Mouse (Mus musculus): ENCODE measurements around the gene Tsen54. TPM values are rescaled to one million over a fixed set of nuclear protein-coding genes. Genes with fewer than 3 reads are reported as not detected.

Tsen54 gene
- polyA plus RNA-seq, 1 experiment, result 3.4 TPM

DNA sequence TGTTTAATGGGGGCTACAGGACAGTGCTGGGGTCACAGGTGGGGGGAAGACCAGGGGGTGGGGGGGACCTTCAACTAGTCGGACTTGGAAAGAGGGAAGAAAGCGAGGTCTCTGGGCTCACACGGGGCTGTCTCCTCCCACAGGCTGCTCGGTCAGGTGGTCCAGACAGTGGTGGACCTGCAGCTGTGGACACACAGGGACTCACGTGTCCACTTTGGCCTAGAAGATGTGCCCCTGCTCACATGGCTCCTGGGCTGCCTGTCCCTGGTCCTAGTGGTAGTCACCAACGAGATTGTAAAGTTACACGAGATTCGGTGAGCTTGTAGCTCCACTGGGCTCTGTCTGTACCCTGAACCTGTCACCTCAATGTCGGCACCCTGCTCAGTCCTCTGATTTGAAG is 16.9 kb upstream of the Tsen54 start:
- Histone ChIP-seq H3K36me3 (ENCODE audit: control insufficient read depth) (peaks cover 100% of the 10 kb centered on the region), H3K27me3 (ENCODE audit: control insufficient read depth) (no peaks in the 10 kb centered on the region), H3K9me3 (ENCODE audit: control insufficient read depth, low read length) (no peaks in the 10 kb centered on the region), H3K4me3 (replicated peaks) (no peak overlapping the region), H3K4me1 (ENCODE audit: control insufficient read depth) (peaks cover 41% of the 10 kb centered on the region)
- TF ChIP-seq GATA1 (IDR thresholded peaks at IDR 0.05; ENCODE audit: low read length) (no peak), TAL1 (IDR thresholded peaks at IDR 0.05; ENCODE audit: low read length) (no peak)

DNA sequence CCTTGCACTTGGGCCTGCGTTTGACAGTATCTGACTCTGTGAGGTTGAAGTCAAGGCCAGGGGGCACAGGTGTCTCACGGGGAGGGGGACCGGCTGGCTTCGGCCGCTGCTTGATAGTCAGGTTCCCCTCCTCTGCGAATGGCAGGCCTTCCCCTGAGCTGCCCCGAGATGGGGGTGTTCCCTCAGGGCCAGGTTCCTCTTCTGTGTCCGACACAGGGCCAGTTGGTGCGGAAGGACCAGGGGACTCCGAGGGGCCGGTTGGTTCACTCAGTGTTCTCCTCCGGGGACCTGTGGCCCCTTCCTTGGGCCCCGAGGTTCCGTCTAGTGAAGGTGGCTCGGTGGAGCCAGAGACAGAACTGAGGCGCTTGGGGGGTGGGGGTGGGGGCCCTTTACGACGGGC is 13.5 kb upstream of the Tsen54 start:
- no peak for TF ChIP-seq GATA1 (IDR thresholded peaks at IDR 0.05; ENCODE audit: low read length)
- no peaks in the 10 kb centered on the region for H3K27me3 ChIP-seq (ENCODE audit: control insufficient read depth)
- H3K9me3 ChIP-seq (ENCODE audit: control insufficient read depth, low read length), result peaks cover 7% of the 10 kb centered on the region
- no peak overlapping the region for H3K4me3 ChIP-seq (replicated peaks)
- H3K36me3 ChIP-seq (ENCODE audit: control insufficient read depth), result peaks cover 99% of the 10 kb centered on the region
- peaks cover 65% of the 10 kb centered on the region for H3K4me1 ChIP-seq (ENCODE audit: control insufficient read depth)

- peaks cover 99% of the 10 kb centered on the region for H3K36me3 ChIP-seq (ENCODE audit: control insufficient read depth)
- no peaks in the 10 kb centered on the region for H3K27me3 ChIP-seq (ENCODE audit: control insufficient read depth)
- H3K4me1 ChIP-seq (ENCODE audit: control insufficient read depth), result peaks cover 80% of the 10 kb centered on the region
- no peak for TF ChIP-seq TAL1 (IDR thresholded peaks at IDR 0.05; ENCODE audit: low read length)
- no peak for TF ChIP-seq GATA1 (IDR thresholded peaks at IDR 0.05; ENCODE audit: low read length)
- peaks cover 7% of the 10 kb centered on the region for H3K9me3 ChIP-seq (ENCODE audit: control insufficient read depth, low read length)
- peak overlapping the region; percentile 71 for H3K4me3 ChIP-seq (replicated peaks)
These were observed 11.3 kb upstream of the Tsen54 start for GRCm38 (mm10) chr11:115803072-115803709.

- Histone ChIP-seq H3K36me3 (ENCODE audit: control insufficient read depth) (peaks cover 99% of the 10 kb centered on the region), H3K4me1 (ENCODE audit: control insufficient read depth) (peaks cover 91% of the 10 kb centered on the region), H3K27me3 (ENCODE audit: control insufficient read depth) (no peaks in the 10 kb centered on the region), H3K9me3 (ENCODE audit: control insufficient read depth, low read length) (peaks cover 7% of the 10 kb centered on the region), H3K4me3 (replicated peaks) (peak overlapping the region; percentile 71)
- TF ChIP-seq GATA1 (IDR thresholded peaks at IDR 0.05; ENCODE audit: low read length), result peak; percentile 79
- TF ChIP-seq TAL1 (IDR thresholded peaks at IDR 0.05; ENCODE audit: low read length), result peak; percentile 81
These were observed 9.5 kb upstream of the Tsen54 start for GRCm38 (mm10) chr11:115805005-115805404.

DNA sequence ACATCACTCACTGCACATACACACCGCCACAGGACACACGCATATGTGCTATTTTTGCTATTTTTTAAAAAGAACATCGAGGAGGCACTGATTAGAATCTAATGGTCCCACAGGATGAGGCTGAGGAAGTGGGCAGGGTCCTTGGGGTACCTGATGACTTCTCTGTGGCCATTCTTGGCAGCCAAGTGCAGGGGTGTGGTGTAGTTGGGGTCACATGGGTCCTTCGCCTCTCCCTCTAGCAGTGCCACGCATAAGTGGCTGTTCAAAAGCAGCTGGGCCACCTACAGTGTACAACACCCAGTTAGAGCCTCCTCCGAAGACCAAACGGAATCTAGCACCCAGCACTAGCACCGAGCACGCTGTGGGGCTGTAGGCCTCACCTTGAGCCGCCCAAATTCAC is 8.4 kb upstream of the Tsen54 start:
- TF ChIP-seq TAL1 (IDR thresholded peaks at IDR 0.05; ENCODE audit: low read length) (no peak), GATA1 (IDR thresholded peaks at IDR 0.05; ENCODE audit: low read length) (no peak)
- Histone ChIP-seq H3K9me3 (ENCODE audit: control insufficient read depth, low read length) (peaks cover 7% of the 10 kb centered on the region), H3K27me3 (ENCODE audit: control insufficient read depth) (no peaks in the 10 kb centered on the region), H3K4me1 (ENCODE audit: control insufficient read depth) (peaks cover 96% of the 10 kb centered on the region), H3K4me3 (replicated peaks) (no peak overlapping the region), H3K36me3 (ENCODE audit: control insufficient read depth) (peaks cover 99% of the 10 kb centered on the region)

GRCm38 (mm10) chr11:115807306-115807705 is 7.2 kb upstream of the Tsen54 start:
- Histone ChIP-seq H3K36me3 (ENCODE audit: control insufficient read depth) (peaks cover 99% of the 10 kb centered on the region), H3K27me3 (ENCODE audit: control insufficient read depth) (no peaks in the 10 kb centered on the region), H3K9me3 (ENCODE audit: control insufficient read depth, low read length) (peaks cover 7% of the 10 kb centered on the region), H3K4me3 (replicated peaks) (no peak overlapping the region), H3K4me1 (ENCODE audit: control insufficient read depth) (peaks cover 97% of the 10 kb centered on the region)
- TF ChIP-seq TAL1 (IDR thresholded peaks at IDR 0.05; ENCODE audit: low read length), result no peak
- TF ChIP-seq GATA1 (IDR thresholded peaks at IDR 0.05; ENCODE audit: low read length), result no peak

DNA sequence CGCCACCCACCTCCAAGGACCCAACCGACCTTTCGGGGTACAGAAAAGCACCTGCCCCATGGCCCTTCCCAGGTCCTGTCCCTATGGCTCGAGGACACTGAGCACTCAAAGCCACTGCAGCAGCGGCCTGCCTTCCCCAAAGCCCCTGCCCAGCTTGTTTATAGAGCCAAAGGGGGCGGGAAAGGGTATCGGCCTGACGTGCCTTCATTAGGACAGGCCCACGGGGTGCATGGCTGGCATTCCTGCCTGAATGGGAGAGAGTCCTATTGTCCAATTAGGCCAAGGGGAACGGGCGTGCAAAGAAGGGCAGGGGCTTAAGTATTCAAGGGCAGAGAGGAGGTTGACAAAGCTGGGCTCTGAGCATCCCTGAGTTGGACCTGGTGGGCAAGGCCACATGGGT is 6.6 kb upstream of the Tsen54 start:
- H3K36me3 ChIP-seq (ENCODE audit: control insufficient read depth), result peaks cover 96% of the 10 kb centered on the region
- H3K9me3 ChIP-seq (ENCODE audit: control insufficient read depth, low read length), result peaks cover 7% of the 10 kb centered on the region
- H3K4me3 ChIP-seq (replicated peaks), result peak overlapping the region; percentile 8
- H3K27me3 ChIP-seq (ENCODE audit: control insufficient read depth), result peaks cover 3% of the 10 kb centered on the region
- H3K4me1 ChIP-seq (ENCODE audit: control insufficient read depth), result peaks cover 97% of the 10 kb centered on the region
- TF ChIP-seq TAL1 (IDR thresholded peaks at IDR 0.05; ENCODE audit: low read length) (no peak), GATA1 (IDR thresholded peaks at IDR 0.05; ENCODE audit: low read length) (no peak)

DNA sequence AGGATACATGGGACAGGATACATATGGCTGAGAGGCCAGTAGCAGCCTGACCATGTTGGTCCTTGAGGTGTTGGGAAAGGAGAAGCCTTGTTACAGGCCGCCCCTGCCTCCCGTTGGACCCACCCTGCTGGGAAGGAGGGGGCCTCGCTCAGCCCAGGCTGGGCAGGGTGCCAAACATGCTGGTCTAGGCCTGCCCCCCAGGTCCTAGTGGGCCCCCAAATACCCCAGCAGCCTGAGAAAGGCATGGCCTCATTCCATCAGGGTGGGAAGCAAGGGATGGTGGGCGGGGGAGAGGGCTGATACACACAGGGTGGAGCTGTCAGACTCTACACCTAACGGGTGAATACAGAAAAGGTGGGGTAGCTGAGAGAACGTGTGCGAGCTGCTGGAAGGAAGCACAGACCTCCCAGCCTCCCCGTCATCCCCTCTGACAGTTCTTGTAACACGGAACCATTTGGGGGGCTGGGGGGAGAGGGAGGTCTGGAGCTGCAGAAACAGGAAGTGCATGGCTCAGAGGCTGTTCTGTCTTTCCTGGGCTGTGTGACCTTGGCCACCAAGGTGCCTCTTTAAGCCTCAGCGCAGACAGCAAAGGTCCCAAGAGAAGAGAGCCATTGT is 5.7 kb upstream of the Tsen54 start:
- Histone ChIP-seq H3K9me3 (ENCODE audit: control insufficient read depth, low read length) (peaks cover under 1% of the 10 kb centered on the region), H3K36me3 (ENCODE audit: control insufficient read depth) (peaks cover 88% of the 10 kb centered on the region), H3K4me1 (ENCODE audit: control insufficient read depth) (peaks cover 93% of the 10 kb centered on the region), H3K27me3 (ENCODE audit: control insufficient read depth) (peaks cover 3% of the 10 kb centered on the region), H3K4me3 (replicated peaks) (peak overlapping the region; percentile 29)
- TF ChIP-seq GATA1 (IDR thresholded peaks at IDR 0.05; ENCODE audit: low read length) (no peak), TAL1 (IDR thresholded peaks at IDR 0.05; ENCODE audit: low read length) (no peak)

GRCm38 (mm10) chr11:115809311-115809781 is 5.2 kb upstream of the Tsen54 start:
- Histone ChIP-seq H3K27me3 (ENCODE audit: control insufficient read depth) (peaks cover 3% of the 10 kb centered on the region), H3K4me1 (ENCODE audit: control insufficient read depth) (peaks cover 94% of the 10 kb centered on the region), H3K36me3 (ENCODE audit: control insufficient read depth) (peaks cover 82% of the 10 kb centered on the region), H3K9me3 (ENCODE audit: control insufficient read depth, low read length) (no peaks in the 10 kb centered on the region), H3K4me3 (replicated peaks) (peak overlapping the region; percentile 29)
- TF ChIP-seq TAL1 (IDR thresholded peaks at IDR 0.05; ENCODE audit: low read length) (no peak), GATA1 (IDR thresholded peaks at IDR 0.05; ENCODE audit: low read length) (no peak)

Measured in erythroblast, embryonic 14.5 days (primary cell).